Mouse (Mus musculus): ENCODE data around the gene Rnf185.

- TF ChIP-seq POLR2A (IDR thresholded peaks at IDR 0.05; ENCODE audit: low read depth, low read length) (no peak), CTCF (IDR thresholded peaks at IDR 0.05; ENCODE audit: extremely low read depth, insufficient read depth, insufficient read length, insufficient replicate concordance) (no peak)
Observed at GRCm38 (mm10) chr11:3379427-3379826, 72.7 kb downstream of the Rnf185 start.

Data from spleen, adult 2 months (tissue).